Mouse (Mus musculus) liver, embryonic 16.5 days (tissue): Measurements from ENCODE around the gene Rnps1. TPM values are rescaled to one million over a fixed set of nuclear protein-coding genes. Genes with fewer than 3 reads are reported as not detected.
A peak's percentile ranks its signal among the peaks of the same experiment; 100 is the strongest.
"Not testable (repeated sequence)": the region's sequence is repeated elsewhere in the genome, so short reads cannot be mapped to it uniquely, and the experiment has no call there.

Experiments used
- ATAC-seq: fragments of 200-750 bp; cut with Nextera tagmentation; 2 replicates; pipeline ENCODE4 v1.8.0; 2017; ENCODE audit warnings: low read depth, mild to moderate bottlenecking, moderate number of reproducible peaks, moderate library complexity
- H3K27ac ChIP-seq: fragments of 300-500 bp; sonication (generic); 2 replicates; pipeline ENCODE4 v1.5.1; 2014; ENCODE audit warnings: mild to moderate bottlenecking, low read length
- H3K27me3 ChIP-seq: fragments of 300-500 bp; sonication (generic); 2 replicates; pipeline ENCODE4 v1.6.1; 2014; ENCODE audit warnings: low read depth, low read length, mixed read lengths; ENCODE audit not compliant: control insufficient read depth, insufficient read depth
- H3K36me3 ChIP-seq: fragments of 300-500 bp; sonication (generic); 2 replicates; pipeline ENCODE4 v1.6.1; 2014; ENCODE audit warnings: mild to moderate bottlenecking; ENCODE audit not compliant: control insufficient read depth, insufficient read depth
- H3K4me1 ChIP-seq: fragments of 300-500 bp; sonication (generic); 2 replicates; pipeline ENCODE4 v1.6.1; 2014; ENCODE audit warnings: low read depth, low read length, mixed read lengths; ENCODE audit not compliant: control insufficient read depth
- H3K4me2 ChIP-seq: fragments of 300-500 bp; sonication (generic); 2 replicates; pipeline ENCODE4 v1.6.1; 2014; ENCODE audit warnings: low read depth, low read length, mixed read lengths
- H3K4me3 ChIP-seq: fragments of 300-500 bp; sonication (generic); 2 replicates; pipeline ENCODE4 v1.5.1; 2014; ENCODE audit warnings: low read depth, mild to moderate bottlenecking, low read length
- H3K9ac ChIP-seq: fragments of 300-500 bp; sonication (generic); 2 replicates; pipeline ENCODE4 v1.6.1; 2014; ENCODE audit warnings: low read depth, low read length
- H3K9me3 ChIP-seq: fragments of 300-500 bp; sonication (generic); replicated peaks from 2 replicates; pipeline ENCODE4 v1.6.1; 2016; ENCODE audit warnings: low read length; ENCODE audit not compliant: control insufficient read depth
- WGBS: fragments of 180-500 bp; shearing (Covaris S2); extraction: QIAGEN DNeasy Blood & Tissue Kit; methylation state at CpG from one replicate; pipeline ENCODE4 v1.1.7; 2014; ENCODE audit not compliant: insufficient replicate concordance; 5-methylcytosine and 5-hydroxymethylcytosine counted together
- polyA plus RNA-seq: library from polyadenylated mRNA; unstranded; fragments of >200 nt; fragmentation: Nextera tagmentation; extraction: Ambion mirVana; gene quantifications from 2 replicates; pipeline ENCODE4 v1.2.1, GENCODE M21; 2015

The Rnps1 gene
- polyA plus RNA-seq, 1 experiment from 2014 or later, result 101 TPM

- WGBS, result 93% methylated on average over 4 of the region's 8 CpGs
- not testable (repeated sequence) for H3K4me2 ChIP-seq, H3K27me3 ChIP-seq, ATAC-seq, H3K9ac ChIP-seq, H3K27ac ChIP-seq, H3K4me3 ChIP-seq, H3K9me3 ChIP-seq
- H3K4me1 ChIP-seq, result peaks cover 18% of the 10 kb centered on the region
- peaks cover 46% of the 10 kb centered on the region for H3K36me3 ChIP-seq
Observed at GRCm38 (mm10) chr17:24425326-24425725, 11.0 kb downstream of the Rnps1 start.

- H3K27me3 ChIP-seq, result no peaks in the 10 kb centered on the region
- no peak overlapping the region for H3K9ac ChIP-seq
- peak overlapping the region; percentile 80 for H3K4me3 ChIP-seq
- H3K36me3 ChIP-seq, result peaks cover 40% of the 10 kb centered on the region
- 89% methylated on average over 7 of the region's 7 CpGs for WGBS
- ATAC-seq, result no peak
- H3K4me2 ChIP-seq, result peak overlapping the region; percentile 82
- no peaks in the 10 kb centered on the region for H3K9me3 ChIP-seq
- peaks cover 18% of the 10 kb centered on the region for H3K4me1 ChIP-seq
- no peak overlapping the region for H3K27ac ChIP-seq
Observed at GRCm38 (mm10) chr17:24425905-24426304, 11.5 kb downstream of the Rnps1 start.

- H3K36me3 ChIP-seq, result peaks cover 33% of the 10 kb centered on the region
- H3K9ac ChIP-seq, result peak within 1 kb of the TSS; percentile 90
- H3K4me3 ChIP-seq, result peak within 1 kb of the TSS; percentile 80
Observed at GRCm38 (mm10) chr17:24426471-24427169, 12.3 kb downstream of the Rnps1 start, which contains the start of gene Eci1. Eci1 (plus strand) TSS chr17:24426641.

GRCm38 (mm10) chr17:24427170-24427557 lies 12.8 kb downstream of the Rnps1 start:
- Histone ChIP-seq H3K27me3 (no peaks in the 10 kb centered on the region), H3K4me3 (peak overlapping the region; percentile 80), H3K4me2 (peak overlapping the region; percentile 82), H3K4me1 (peaks cover 18% of the 10 kb centered on the region), H3K9me3 (no peaks in the 10 kb centered on the region), H3K27ac (peak overlapping the region; percentile 92), H3K36me3 (peaks cover 28% of the 10 kb centered on the region), H3K9ac (peak overlapping the region; percentile 90)
- WGBS, result 1% methylated on average over 8 of the region's 8 CpGs
- no peak for ATAC-seq

More at GRCm38 (mm10) chr17:24426471-24427169, 12.3 kb downstream of the Rnps1 start, which contains the start of gene Eci1:
- Histone ChIP-seq H3K4me1 (peaks cover 18% of the 10 kb centered on the region), H3K9me3 (no peaks in the 10 kb centered on the region), H3K27ac (peak within 1 kb of the TSS; percentile 92), H3K27me3 (no peaks in the 10 kb centered on the region), H3K4me2 (peak within 1 kb of the TSS; percentile 82)
- ATAC-seq, result peak; percentile 97
- WGBS, result under 1% methylated on average over 47 of the region's 48 CpGs

GRCm38 (mm10) chr17:24429201-24429983 lies 15.0 kb downstream of the Rnps1 start:
- Histone ChIP-seq H3K36me3 (peaks cover 8% of the 10 kb centered on the region), H3K27me3 (no peaks in the 10 kb centered on the region), H3K4me1 (peaks cover 18% of the 10 kb centered on the region), H3K4me3 (no peak overlapping the region), H3K27ac (no peak overlapping the region), H3K9ac (no peak overlapping the region), H3K9me3 (no peaks in the 10 kb centered on the region), H3K4me2 (no peak overlapping the region)
- WGBS, result 81% methylated on average over 14 of the region's 14 CpGs
- no peak for ATAC-seq

GRCm38 (mm10) chr17:24437016-24437415 lies 22.7 kb downstream of the Rnps1 start:
- Histone ChIP-seq H3K4me2 (no peak overlapping the region), H3K27me3 (no peaks in the 10 kb centered on the region), H3K9ac (no peak overlapping the region), H3K27ac (no peak overlapping the region), H3K4me3 (no peak overlapping the region), H3K9me3 (no peaks in the 10 kb centered on the region), H3K36me3 (peaks cover 22% of the 10 kb centered on the region), H3K4me1 (no peaks in the 10 kb centered on the region)
- 80% methylated on average over 5 of the region's 5 CpGs for WGBS
- ATAC-seq, result no peak

GRCm38 (mm10) chr17:24440377-24440776 lies 26.0 kb downstream of the Rnps1 start:
- Histone ChIP-seq H3K27ac (no peak overlapping the region), H3K4me2 (no peak overlapping the region), H3K4me3 (no peak overlapping the region), H3K9ac (no peak overlapping the region), H3K4me1 (no peaks in the 10 kb centered on the region), H3K9me3 (no peaks in the 10 kb centered on the region), H3K36me3 (peaks cover 40% of the 10 kb centered on the region), H3K27me3 (no peaks in the 10 kb centered on the region)
- WGBS, result 86% methylated on average over 8 of the region's 8 CpGs
- ATAC-seq, result no peak

GRCm38 (mm10) chr17:24441148-24441547 lies 26.8 kb downstream of the Rnps1 start:
- ATAC-seq, result no peak
- H3K27me3 ChIP-seq, result no peaks in the 10 kb centered on the region
- H3K27ac ChIP-seq, result no peak overlapping the region
- 21% methylated on average over 2 of the region's 2 CpGs for WGBS
- no peak overlapping the region for H3K4me2 ChIP-seq
- H3K4me3 ChIP-seq, result no peak overlapping the region
- H3K36me3 ChIP-seq, result peaks cover 45% of the 10 kb centered on the region
- H3K9ac ChIP-seq, result no peak overlapping the region
- no peaks in the 10 kb centered on the region for H3K9me3 ChIP-seq
- H3K4me1 ChIP-seq, result no peaks in the 10 kb centered on the region

GRCm38 (mm10) chr17:24442107-24442506 lies 27.7 kb downstream of the Rnps1 start:
- 84% methylated on average over 14 of the region's 14 CpGs for WGBS
- H3K27me3 ChIP-seq, result no peaks in the 10 kb centered on the region
- no peaks in the 10 kb centered on the region for H3K9me3 ChIP-seq
- H3K36me3 ChIP-seq, result peaks cover 46% of the 10 kb centered on the region
- H3K4me3 ChIP-seq, result no peak overlapping the region
- H3K4me2 ChIP-seq, result no peak overlapping the region
- H3K9ac ChIP-seq, result no peak overlapping the region
- ATAC-seq, result no peak
- no peak overlapping the region for H3K27ac ChIP-seq
- no peaks in the 10 kb centered on the region for H3K4me1 ChIP-seq
